Mouse (Mus musculus) adrenal gland, postnatal 14 days (tissue): ENCODE data around the gene Spc25. TPM values are rescaled to one million over a fixed set of nuclear protein-coding genes. Genes with fewer than 3 reads are reported as not detected.
A peak's percentile ranks its signal among the peaks of the same experiment; 100 is the strongest.

ENCODE experiments used
- DNase-seq: peaks from one replicate; pipeline ENCODE4 v3.0.0; 2021; ENCODE audit warnings: mixed read lengths
- total RNA-seq: library from RNA; stranded (reverse); gene quantifications from 2 replicates; pipeline ENCODE4 v1.2.3, GENCODE M21; 2021

Gene Spc25
- total RNA-seq, 1 experiment from 2014 or later: 15.6 TPM

- no peak for DNase-seq
Measured at GRCm38 (mm10) chr2:69187990-69188389, 18.0 kb downstream of the Spc25 start.

- DNase-seq: no peak
Measured at GRCm38 (mm10) chr2:69179721-69180120, 26.3 kb downstream of the Spc25 start.

- DNase-seq: no peak
Measured at GRCm38 (mm10) chr2:69175296-69175695, 30.7 kb downstream of the Spc25 start.

- DNase-seq: no peak
Measured at GRCm38 (mm10) chr2:69170395-69171077, 35.5 kb downstream of the Spc25 start.

- DNase-seq: no peak
Measured at GRCm38 (mm10) chr2:69158907-69159306, 47.1 kb downstream of the Spc25 start.

- no peak for DNase-seq
Measured at GRCm38 (mm10) chr2:69156283-69156682, 49.7 kb downstream of the Spc25 start.

- no peak for DNase-seq
Measured at GRCm38 (mm10) chr2:69155861-69156260, 50.1 kb downstream of the Spc25 start.

- no peak for DNase-seq
Measured at GRCm38 (mm10) chr2:69150841-69151240, 55.2 kb downstream of the Spc25 start.

GRCm38 (mm10) chr2:69149154-69149553 lies 56.8 kb downstream of the Spc25 start:
- peak; percentile 8 for DNase-seq

- peak; percentile 71 for DNase-seq
Measured at GRCm38 (mm10) chr2:69148691-69149090, 57.3 kb downstream of the Spc25 start.

Other genes starting within 250 kb of the Spc25 start
- 10.5 and 11.4 TPM in 2 replicates for gene Nostrin, start 70.4 kb downstream of the Spc25 start, total RNA-seq
- gene G6pc2, start 4.9 kb upstream of the Spc25 start, total RNA-seq: not detected in 2 replicates
- gene Abcb11, start 136.4 kb upstream of the Spc25 start, total RNA-seq: 0.86 and 29.4 TPM in 2 replicates
- 5.0 and 11.0 TPM in 2 replicates for gene Dhrs9, start 174.3 kb upstream of the Spc25 start, total RNA-seq